Mouse (Mus musculus) cerebellum, adult 11-12 months (tissue): ENCODE results near the gene Fcnb.

ENCODE experiments used
- DNase-seq: peaks from one replicate; pipeline ENCODE4 v3.0.0; 2022

The Fcnb gene

GRCm38 (mm10) chr2:28075616-28076187 lies 9.0 kb downstream of the Fcnb start:
- no peak for DNase-seq

GRCm38 (mm10) chr2:28068537-28068878 lies 16.2 kb downstream of the Fcnb start:
- peak; percentile 28 for DNase-seq

- DNase-seq: peak; percentile 32
Measured at GRCm38 (mm10) chr2:28067821-28068536, 16.7 kb downstream of the Fcnb start.

- peak; percentile 37 for DNase-seq
Measured at GRCm38 (mm10) chr2:28067175-28067574, 17.5 kb downstream of the Fcnb start.

- DNase-seq: no peak
Measured at GRCm38 (mm10) chr2:28066686-28067085, 18.0 kb downstream of the Fcnb start.

- no peak for DNase-seq
Measured at GRCm38 (mm10) chr2:28065081-28065651, 19.5 kb downstream of the Fcnb start.

GRCm38 (mm10) chr2:28064339-28065080 lies 20.2 kb downstream of the Fcnb start:
- no peak for DNase-seq

GRCm38 (mm10) chr2:28063711-28064338 lies 20.9 kb downstream of the Fcnb start:
- no peak for DNase-seq

GRCm38 (mm10) chr2:28059922-28060321 lies 24.8 kb downstream of the Fcnb start:
- DNase-seq: no peak

GRCm38 (mm10) chr2:28047092-28047491 lies 37.6 kb downstream of the Fcnb start:
- DNase-seq: no peak

- DNase-seq: no peak
Measured at GRCm38 (mm10) chr2:28046311-28046710, 38.4 kb downstream of the Fcnb start.

GRCm38 (mm10) chr2:28044920-28045598 lies 39.6 kb downstream of the Fcnb start:
- DNase-seq: no peak

- DNase-seq: no peak
Measured at GRCm38 (mm10) chr2:28040466-28040865, 44.2 kb downstream of the Fcnb start.

GRCm38 (mm10) chr2:28039647-28040325 lies 44.9 kb downstream of the Fcnb start:
- DNase-seq: no peak

- DNase-seq: peak; percentile 69
Measured at GRCm38 (mm10) chr2:28038391-28039096, 46.1 kb downstream of the Fcnb start.

GRCm38 (mm10) chr2:28037505-28038390 lies 46.9 kb downstream of the Fcnb start:
- DNase-seq: peak; percentile 42

- no peak for DNase-seq
Measured at GRCm38 (mm10) chr2:28036788-28037187, 47.9 kb downstream of the Fcnb start.

GRCm38 (mm10) chr2:28034011-28034710 lies 50.5 kb downstream of the Fcnb start:
- DNase-seq: no peak

GRCm38 (mm10) chr2:28032469-28032868 lies 52.2 kb downstream of the Fcnb start:
- DNase-seq: no peak

GRCm38 (mm10) chr2:28031860-28032259 lies 52.8 kb downstream of the Fcnb start:
- no peak for DNase-seq
